16 mouse cellular contexts compared by ENCODE assay signal in the genomic region with DNA sequence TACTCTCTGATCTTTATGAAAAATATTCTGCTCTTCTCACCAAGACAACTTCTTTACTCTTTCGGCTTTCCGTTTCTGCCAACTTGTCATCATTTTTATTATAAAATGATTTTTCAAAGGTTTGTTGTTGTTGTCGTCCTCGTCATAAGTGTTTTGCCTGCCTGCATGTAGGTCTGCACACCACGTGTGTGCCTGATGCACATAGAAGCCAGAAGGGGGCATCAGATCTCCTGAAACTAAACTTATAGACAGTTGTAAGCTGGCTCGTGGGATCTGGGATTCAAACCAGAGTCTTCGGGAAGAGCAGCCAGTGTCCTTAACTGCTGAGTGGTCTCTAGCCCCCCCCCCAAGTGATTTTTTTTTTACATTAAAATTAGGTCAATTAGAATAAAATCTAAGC. TPM values are rescaled to one million over a fixed set of nuclear protein-coding genes. Genes with fewer than 3 reads are reported as not detected.
DNase-seq lines count a peak whose midpoint lies in the region; ATAC-seq and TF ChIP-seq lines count a peak whose summit lies in the region.
"Had no signal": no experiment of that assay in that cellular context is flagged by ENCODE, and none has a peak within 500 bp of the region (broad histone marks: within the 10 kb centered on the region; RNA-seq: fewer than 3 reads in every experiment).

No protein-coding gene starts in this region.

- no peaks in the 10 kb centered on the region; the same call in 1 of the 2 replicates for H3K79me2 ChIP-seq in macrophage (ENCODE audit: inconsistent target)

- intact Hi-C loops in gastrocnemius, adult 2 months (cut with DNase I) = loop anchor here (5.0 kb wide), 1 partner anchor 41 kb away; no protein-coding TSS in a partner anchor

- peak overlapping the region; percentile 24; the same call in 1 of the 2 replicates for H3K27ac ChIP-seq in gastrocnemius, adult 2 months
- peak overlapping the region; percentile 94 for H3K27ac ChIP-seq in macrophage
- H3K27ac ChIP-seq: forebrain, embryonic 15.5 days; liver, embryonic 13.5 days had no signal

- TF ChIP-seq CTCF in gastrocnemius, adult 2 months (IDR thresholded peaks at IDR 0.05) = peak; percentile 25; the same call in 1 of the 2 replicates
- peak; percentile 37; the same call in 1 of the 2 replicates for TF ChIP-seq CTCF in lung, adult 2 months (IDR thresholded peaks at IDR 0.05; ENCODE audit: insufficient read depth, low read length)

- no peak for DNase-seq in gastrocnemius, adult 2 months
- no peak for DNase-seq in gastrocnemius, postnatal 4 days (ENCODE audit: low spot score in 2 of 2)
- no peak for DNase-seq in lung, adult 2 months
- no peak for DNase-seq in lung, postnatal 25 days (ENCODE audit: low spot score)
- peak; percentile 41 for DNase-seq in MEL-GATA-1-ER (ENCODE audit: extremely low read depth, low read depth)
- DNase-seq: B cell, adult 2 months; cerebellum, adult 11-12 months; liver, embryonic 13.5 days; thymus, adult 2 months had no signal

- no peaks in the 10 kb centered on the region for H3K36me3 ChIP-seq in macrophage (ENCODE audit: inconsistent target)
- H3K36me3 ChIP-seq: forebrain, embryonic 15.5 days; heart, embryonic 10.5 days; liver, embryonic 13.5 days had no signal

- 75% methylated on average over 7 of the region's 7 CpGs for WGBS in lung, adult 2 months
- 89% methylated on average over 7 of the region's 7 CpGs for WGBS in macrophage (ENCODE audit: missing documents)

- ATAC-seq in megakaryocyte progenitor cell, adult 5-6 weeks (replicated peaks; ENCODE audit: poor library complexity) = no peak
- ATAC-seq in megakaryocyte-erythroid progenitor cell, adult 5-6 weeks (replicated peaks; ENCODE audit: low FRiP score, low TSS enrichment, poor library complexity, severe bottlenecking) = no peak
- ATAC-seq: activated CD4-positive, CD25-positive, alpha-beta regulatory T cell, adult 4 months; forebrain, embryonic 15.5 days had no signal

- TF ChIP-seq POLR2A in lung, adult 2 months (IDR thresholded peaks at IDR 0.05; ENCODE audit: borderline replicate concordance, extremely low read depth, low read depth, low read length) = no peak

- H3K4me3 ChIP-seq in gastrocnemius, adult 2 months = no peak overlapping the region
- H3K4me3 ChIP-seq in lung, adult 2 months (replicated peaks; ENCODE audit: extremely low read depth, low read depth, low read length) = no peak overlapping the region
- H3K4me3 ChIP-seq in macrophage (ENCODE audit: inconsistent target) = no peak overlapping the region
- H3K4me3 ChIP-seq: forebrain, embryonic 15.5 days; heart, embryonic 10.5 days; liver, embryonic 13.5 days; myocyte had no signal

- peaks cover 4% of the 10 kb centered on the region; the same call in 1 of the 2 replicates for H3K4me1 ChIP-seq in lung, adult 2 months (ENCODE audit: control insufficient read depth, insufficient read depth, low read length)
- H3K4me1 ChIP-seq: forebrain, embryonic 15.5 days had no signal

RNA-seq across cellular contexts. Expression of gene Tmed10, which starts 6.3 kb away (rescaled TPM):
- total RNA-seq in gastrocnemius, adult 2 months (2021) = 100 to 1,000 TPM; 112 to 123 TPM
- 100 to 1,000 TPM; 190 to 191 TPM for total RNA-seq in gastrocnemius, postnatal 4 days (2021)
- 227 and 239 TPM in 2 replicates for polyA plus RNA-seq in lung, adult 2 months (2012; rRNA removed)
- 10 to 100 TPM; 36.3 to 96.9 (median 66.9) TPM for total RNA-seq in macrophage (2018; cell fraction: chromatin; rRNA removed)
- total RNA-seq in macrophage (2018; cell fraction: cytosol; rRNA removed) = 100 to 1,000 TPM; 295 to 447 (median 378) TPM
- 100 to 1,000 TPM in 25 of 26 experiments, 10 to 100 TPM in 1; 64.6 to 378 (median 214) TPM for total RNA-seq in macrophage (2018; cell fraction: nucleus; rRNA removed)
- 317 to 419 TPM (median 387 TPM) in 3 replicates for polyA plus RNA-seq in macrophage (2018)
- total RNA-seq in megakaryocyte progenitor cell, adult 5-6 weeks (2015) = 327 and 328 TPM in 2 replicates
- 142 and 176 TPM in 2 replicates for total RNA-seq in megakaryocyte progenitor cell, adult 5-6 weeks (2017)
- total RNA-seq in megakaryocyte-erythroid progenitor cell, adult 5-6 weeks (2014; fragmentation: Nextera tagmentation) = 129 and 143 TPM in 2 replicates
- total RNA-seq in megakaryocyte-erythroid progenitor cell, adult 5-6 weeks (2017) = 64.2 and 68.4 TPM in 2 replicates

RNA-seq across cellular contexts. Expression of gene Nek9, which starts 41.8 kb away (rescaled TPM):
- 100 to 1,000 TPM in 1 of 2 experiments, 10 to 100 TPM in 1; 99.2 to 131 TPM for total RNA-seq in gastrocnemius, adult 2 months (2021)
- 10 to 100 TPM; 59.6 to 60.9 TPM for total RNA-seq in gastrocnemius, postnatal 4 days (2021)
- polyA plus RNA-seq in lung, adult 2 months (2012; rRNA removed) = 32.7 and 39.7 TPM in 2 replicates
- total RNA-seq in macrophage (2018; cell fraction: chromatin; rRNA removed) = 100 to 1,000 TPM in 7 of 26 experiments, 10 to 100 TPM in 19; 60.5 to 127 (median 89.8) TPM
- 10 to 100 TPM; 44.3 to 72.9 (median 60.3) TPM for total RNA-seq in macrophage (2018; cell fraction: cytosol; rRNA removed)
- 10 to 100 TPM; 50.0 to 95.0 (median 69.6) TPM for total RNA-seq in macrophage (2018; cell fraction: nucleus; rRNA removed)
- polyA plus RNA-seq in macrophage (2018) = 40.7 to 65.1 TPM (median 55.7 TPM) in 3 replicates
- total RNA-seq in megakaryocyte progenitor cell, adult 5-6 weeks (2015) = 34.0 and 36.1 TPM in 2 replicates
- total RNA-seq in megakaryocyte progenitor cell, adult 5-6 weeks (2017) = 20.4 and 23.6 TPM in 2 replicates
- 23.8 and 29.5 TPM in 2 replicates for total RNA-seq in megakaryocyte-erythroid progenitor cell, adult 5-6 weeks (2014; fragmentation: Nextera tagmentation)
- 21.9 and 23.5 TPM in 2 replicates for total RNA-seq in megakaryocyte-erythroid progenitor cell, adult 5-6 weeks (2017)
